Mouse (Mus musculus): ENCODE data around the gene Gm14435. TPM values are rescaled to one million over a fixed set of nuclear protein-coding genes. Genes with fewer than 3 reads are reported as not detected.
"Not testable (repeated sequence)": the region's sequence is repeated elsewhere in the genome, so short reads cannot be mapped to it uniquely, and the experiment has no call there.

Gene Gm14435
- polyA plus RNA-seq (2014; fragmentation: Nextera tagmentation; extraction: Ambion mirVana) = 8.6 and 11.4 TPM in 2 replicates

DNA sequence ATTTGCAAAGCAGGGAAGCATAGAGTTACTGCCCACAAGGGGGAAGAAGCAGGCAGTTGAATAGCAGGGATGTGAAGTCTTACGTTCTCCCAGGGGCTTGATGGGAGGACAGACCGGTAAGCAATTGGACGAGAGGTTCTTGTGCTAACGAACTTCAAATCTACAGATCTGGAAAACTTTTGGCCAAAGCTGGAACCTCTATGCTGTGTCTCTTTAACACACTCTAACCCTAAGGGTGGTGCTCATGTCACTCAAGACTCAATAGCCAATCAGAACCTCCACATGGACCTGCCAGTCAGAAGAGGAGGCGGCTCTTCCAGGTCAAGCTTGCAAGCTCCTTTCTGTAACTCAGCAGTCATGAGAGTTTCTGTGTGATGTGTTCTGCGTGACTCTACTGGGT, at the start of gene Gm14435:
TSS of gene Gm14435 (plus strand) at position 301 of the 400 bp plus-strand sequence.
- H3K4me1 ChIP-seq (ENCODE audit: control insufficient read depth, insufficient read depth, low read length); H3K4me3 ChIP-seq (replicated peaks; ENCODE audit: low read depth, low read length); H3K36me3 ChIP-seq (ENCODE audit: control insufficient read depth, insufficient read depth, low read length); H3K4me2 ChIP-seq (ENCODE audit: low read length); ATAC-seq (ENCODE audit: low FRiP score, low TSS enrichment); H3K27ac ChIP-seq (replicated peaks; ENCODE audit: low read depth, low read length); H3K9me3 ChIP-seq (ENCODE audit: control insufficient read depth, low read length); H3K27me3 ChIP-seq (ENCODE audit: control insufficient read depth, insufficient read depth, low read length); DNase-seq; H3K9ac ChIP-seq (replicated peaks; ENCODE audit: low read length): not testable (repeated sequence)
- WGBS = no CpG with 5 or more reads among the region's 6 CpGs

Other genes starting within 250 kb of the Gm14435 start
- 7.0 and 13.6 TPM in 2 replicates for gene 2210418O10Rik, start 197.0 kb upstream of the Gm14435 start, polyA plus RNA-seq (2014; fragmentation: Nextera tagmentation; extraction: Ambion mirVana)
- gene Gm11009, start 104.1 kb upstream of the Gm14435 start, polyA plus RNA-seq (2014; fragmentation: Nextera tagmentation; extraction: Ambion mirVana) = not detected in 2 replicates
- gene Gm14434, start 63.2 kb downstream of the Gm14435 start, polyA plus RNA-seq (2014; fragmentation: Nextera tagmentation; extraction: Ambion mirVana) = 5.1 and 18.6 TPM in 2 replicates
- not detected in 2 replicates for gene Zfp967, start 97.5 kb downstream of the Gm14435 start, polyA plus RNA-seq (2014; fragmentation: Nextera tagmentation; extraction: Ambion mirVana)
- 17.7 and 35.2 TPM in 2 replicates for gene Gm14308, start 212.8 kb downstream of the Gm14435 start, polyA plus RNA-seq (2014; fragmentation: Nextera tagmentation; extraction: Ambion mirVana)
- 9.9 and 11.8 TPM in 2 replicates for gene Zfp973, start 246.9 kb downstream of the Gm14435 start, polyA plus RNA-seq (2014; fragmentation: Nextera tagmentation; extraction: Ambion mirVana)